25 mouse cellular contexts compared by ENCODE assay signal in the genomic region with DNA sequence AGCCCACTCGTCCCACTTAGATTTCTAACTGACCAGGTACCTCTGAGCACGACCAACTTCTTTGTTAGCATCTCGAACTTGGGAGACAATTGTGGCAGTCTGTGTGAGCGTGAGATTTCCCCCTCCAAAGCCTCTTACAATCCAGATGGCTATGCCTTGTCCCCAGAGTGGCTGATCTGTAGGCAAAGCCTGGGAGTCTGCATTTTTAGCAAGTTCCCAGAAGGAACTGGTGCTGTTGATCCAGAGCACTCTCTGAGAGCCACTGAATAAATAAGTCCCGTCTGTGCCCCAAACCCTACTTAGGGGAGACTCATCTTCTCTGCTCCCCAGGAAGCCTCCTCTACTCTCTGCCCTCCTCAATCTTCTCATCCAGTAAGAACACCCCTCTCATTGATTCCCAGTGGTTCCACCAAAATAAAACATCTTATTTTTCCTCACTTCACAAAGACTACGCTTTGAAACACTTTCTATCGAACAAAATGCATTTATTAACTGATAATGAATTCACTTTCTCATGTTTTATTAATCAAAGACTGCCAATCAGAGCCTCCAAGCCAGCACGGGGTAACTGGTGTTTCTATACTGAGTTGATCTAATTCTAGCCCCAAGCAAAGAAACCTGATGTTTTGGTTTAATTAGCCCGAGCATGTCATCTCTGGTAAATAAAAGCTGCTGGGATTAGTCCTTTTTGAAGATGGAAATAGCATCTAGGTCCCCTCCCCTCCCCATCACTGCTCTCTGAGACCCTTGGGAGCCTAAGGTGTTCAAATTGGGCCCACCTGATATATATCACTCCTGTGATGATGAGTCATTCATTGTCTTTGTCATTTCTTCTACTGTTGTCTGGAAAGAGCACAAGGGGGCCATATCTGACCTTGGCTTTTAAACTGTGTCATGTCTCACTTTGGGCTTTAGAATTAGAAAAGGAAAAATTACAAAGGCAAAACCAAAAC. TPM values are rescaled to one million over a fixed set of nuclear protein-coding genes. Genes with fewer than 3 reads are reported as not detected.
DNase-seq lines count a peak whose midpoint lies in the region; ATAC-seq and TF ChIP-seq lines count a peak whose summit lies in the region.
"Had no signal": no experiment of that assay in that cellular context is flagged by ENCODE, and none has a peak within 500 bp of the region (broad histone marks: within the 10 kb centered on the region; RNA-seq: fewer than 3 reads in every experiment).

No protein-coding gene starts in this region.

- H3K9ac ChIP-seq in forebrain, postnatal 0 days = no peak overlapping the region
- H3K9ac ChIP-seq in forebrain, embryonic 12.5 days = no peak overlapping the region
- no peak overlapping the region for H3K9ac ChIP-seq in hindbrain, embryonic 13.5 days
- no peak overlapping the region for H3K9ac ChIP-seq in midbrain, embryonic 13.5 days (replicated peaks)
- no peak overlapping the region for H3K9ac ChIP-seq in kidney, embryonic 14.5 days (ENCODE audit: low read depth, low read length)
- H3K9ac ChIP-seq: heart, embryonic 13.5 days; limb, embryonic 13.5 days; liver, embryonic 12.5 days had no signal

- no peak; the same call in 1 of the 2 replicates for ATAC-seq in forebrain, postnatal 0 days
- no peak for ATAC-seq in forebrain, embryonic 12.5 days (ENCODE audit: low FRiP score)
- peak; percentile 28; the same call in 1 of the 2 replicates for ATAC-seq in hindbrain, embryonic 13.5 days (ENCODE audit: low FRiP score)
- peak; percentile 77 for ATAC-seq in midbrain, embryonic 13.5 days
- ATAC-seq in kidney, embryonic 14.5 days (ENCODE audit: low FRiP score, low TSS enrichment) = no peak
- ATAC-seq: activated CD4-positive, CD25-positive, alpha-beta regulatory T cell, adult 4 months; inflammation-experienced regulatory T-cells, adult 6 months; liver, embryonic 12.5 days had no signal

- no peak overlapping the region for H3K4me2 ChIP-seq in forebrain, postnatal 0 days (ENCODE audit: low read depth)
- H3K4me2 ChIP-seq in forebrain, embryonic 12.5 days = no peak overlapping the region
- H3K4me2 ChIP-seq in hindbrain, embryonic 13.5 days = no peak overlapping the region
- peak overlapping the region; percentile 2; the same call in 1 of the 2 replicates for H3K4me2 ChIP-seq in midbrain, embryonic 13.5 days (replicated peaks)
- H3K4me2 ChIP-seq in kidney, embryonic 14.5 days (replicated peaks; ENCODE audit: low read depth, low read length) = no peak overlapping the region
- H3K4me2 ChIP-seq: heart, embryonic 13.5 days; limb, embryonic 13.5 days; liver, embryonic 12.5 days had no signal

- intact Hi-C loops in left cerebral cortex, postnatal 14 days (cut with DNase I) = no loop called here

- no peak for DNase-seq in forebrain, embryonic 10.5 days (ENCODE audit: extremely low spot score, low spot score)
- DNase-seq in forebrain, postnatal 0 days = no peak
- DNase-seq in cerebellum, postnatal 36 days = no peak
- DNase-seq in left cerebral cortex, postnatal 14 days (ENCODE audit: low spot score in 2 of 2) = no peak
- DNase-seq: adrenal gland, adult 8-10 months; cerebellum, adult 8-10 months; gastrocnemius, postnatal 25 days; heart, adult 2 months; kidney, adult 18-20 months; kidney, postnatal 10 days; lung, adult 18-20 months; lung, postnatal 14 days; right cerebral cortex, postnatal 14 days; spleen, adult 18-20 months; thymus, postnatal 36 days had no signal

- H3K9me3 ChIP-seq in forebrain, embryonic 10.5 days = no peaks in the 10 kb centered on the region
- no peaks in the 10 kb centered on the region for H3K9me3 ChIP-seq in forebrain, postnatal 0 days (ENCODE audit: low read length)
- no peaks in the 10 kb centered on the region for H3K9me3 ChIP-seq in forebrain, embryonic 12.5 days
- no peaks in the 10 kb centered on the region for H3K9me3 ChIP-seq in hindbrain, embryonic 13.5 days
- no peaks in the 10 kb centered on the region for H3K9me3 ChIP-seq in midbrain, embryonic 13.5 days
- H3K9me3 ChIP-seq in kidney, embryonic 14.5 days (ENCODE audit: control insufficient read depth, low read length) = no peaks in the 10 kb centered on the region
- H3K9me3 ChIP-seq: embryonic facial prominence, embryonic 10.5 days; heart, embryonic 13.5 days; limb, embryonic 13.5 days; liver, embryonic 12.5 days had no signal

- no peak overlapping the region for H3K4me3 ChIP-seq in forebrain, embryonic 10.5 days
- no peak overlapping the region for H3K4me3 ChIP-seq in forebrain, postnatal 0 days (ENCODE audit: low read depth, low read length)
- H3K4me3 ChIP-seq in forebrain, embryonic 12.5 days (replicated peaks) = no peak overlapping the region
- H3K4me3 ChIP-seq in hindbrain, embryonic 13.5 days = no peak overlapping the region
- H3K4me3 ChIP-seq in midbrain, embryonic 13.5 days (replicated peaks) = no peak overlapping the region
- H3K4me3 ChIP-seq in kidney, embryonic 14.5 days (ENCODE audit: low read length) = no peak overlapping the region
- H3K4me3 ChIP-seq: embryonic facial prominence, embryonic 10.5 days; heart, adult 2 months; heart, embryonic 13.5 days; limb, embryonic 13.5 days; liver, embryonic 12.5 days had no signal

- 63% methylated on average over 9 of the region's 9 CpGs for WGBS in forebrain, embryonic 10.5 days
- 15% methylated on average over 9 of the region's 9 CpGs for WGBS in forebrain, postnatal 0 days
- WGBS in forebrain, embryonic 12.5 days = 31% methylated on average over 9 of the region's 9 CpGs
- WGBS in hindbrain, embryonic 13.5 days = 33% methylated on average over 9 of the region's 9 CpGs
- 13% methylated on average over 9 of the region's 9 CpGs for WGBS in midbrain, embryonic 13.5 days
- WGBS in kidney, embryonic 14.5 days = 73% methylated on average over 9 of the region's 9 CpGs

- peaks cover 37% of the 10 kb centered on the region for H3K4me1 ChIP-seq in forebrain, embryonic 10.5 days
- H3K4me1 ChIP-seq in forebrain, postnatal 0 days (ENCODE audit: insufficient read depth) = 0 out of 2 replicates have a peak, but pooled peaks cover 14% of the 10 kb centered on the region
- peaks cover 28% of the 10 kb centered on the region for H3K4me1 ChIP-seq in forebrain, embryonic 12.5 days
- peaks cover 27% of the 10 kb centered on the region for H3K4me1 ChIP-seq in hindbrain, embryonic 13.5 days (replicated peaks)
- H3K4me1 ChIP-seq in midbrain, embryonic 13.5 days (replicated peaks) = peaks cover 50% of the 10 kb centered on the region
- 0 out of 2 replicates have a peak, but pooled peaks cover 4% of the 10 kb centered on the region for H3K4me1 ChIP-seq in kidney, embryonic 14.5 days (ENCODE audit: control insufficient read depth, insufficient read depth, low read length)
- H3K4me1 ChIP-seq: heart, embryonic 13.5 days; liver, embryonic 12.5 days had no signal

- peak overlapping the region; percentile 63 for H3K27ac ChIP-seq in forebrain, embryonic 10.5 days
- H3K27ac ChIP-seq in forebrain, postnatal 0 days (ENCODE audit: low read depth, low read length) = no peak overlapping the region; the same call in none of the 2 replicates
- peak overlapping the region; percentile 50; the same call in 1 of the 2 replicates for H3K27ac ChIP-seq in forebrain, embryonic 12.5 days
- H3K27ac ChIP-seq in hindbrain, embryonic 13.5 days = no peak overlapping the region
- peak overlapping the region; percentile 71 for H3K27ac ChIP-seq in midbrain, embryonic 13.5 days
- no peak overlapping the region for H3K27ac ChIP-seq in kidney, embryonic 14.5 days (ENCODE audit: low read depth, low read length)
- H3K27ac ChIP-seq: embryonic facial prominence, embryonic 10.5 days; heart, adult 2 months; heart, embryonic 13.5 days; limb, embryonic 13.5 days; liver, embryonic 12.5 days had no signal

- H3K36me3 ChIP-seq in forebrain, embryonic 10.5 days (replicated peaks) = no peaks in the 10 kb centered on the region
- no peaks in the 10 kb centered on the region for H3K36me3 ChIP-seq in forebrain, postnatal 0 days (ENCODE audit: insufficient read depth)
- no peaks in the 10 kb centered on the region for H3K36me3 ChIP-seq in forebrain, embryonic 12.5 days (replicated peaks)
- no peaks in the 10 kb centered on the region for H3K36me3 ChIP-seq in hindbrain, embryonic 13.5 days
- H3K36me3 ChIP-seq in midbrain, embryonic 13.5 days = no peaks in the 10 kb centered on the region
- H3K36me3 ChIP-seq in kidney, embryonic 14.5 days (ENCODE audit: control insufficient read depth, insufficient read depth, low read length) = no peaks in the 10 kb centered on the region
- H3K36me3 ChIP-seq: embryonic facial prominence, embryonic 10.5 days; heart, embryonic 13.5 days; limb, embryonic 13.5 days; liver, embryonic 12.5 days had no signal

- no peaks in the 10 kb centered on the region for H3K27me3 ChIP-seq in forebrain, embryonic 10.5 days (ENCODE audit: poor library complexity, severe bottlenecking)
- H3K27me3 ChIP-seq in forebrain, postnatal 0 days (ENCODE audit: insufficient read depth, low read length) = no peaks in the 10 kb centered on the region
- H3K27me3 ChIP-seq in forebrain, embryonic 12.5 days = no peaks in the 10 kb centered on the region
- no peaks in the 10 kb centered on the region for H3K27me3 ChIP-seq in hindbrain, embryonic 13.5 days
- no peaks in the 10 kb centered on the region for H3K27me3 ChIP-seq in midbrain, embryonic 13.5 days
- H3K27me3 ChIP-seq in kidney, embryonic 14.5 days (ENCODE audit: control insufficient read depth, insufficient read depth, low read length) = no peaks in the 10 kb centered on the region
- H3K27me3 ChIP-seq: limb, embryonic 13.5 days; liver, embryonic 12.5 days had no signal

- no peak for TF ChIP-seq CTCF in forebrain, postnatal 0 days (IDR thresholded peaks at IDR 0.05; ENCODE audit: low read depth)

RNA-seq across cellular contexts. Expression of a gene that starts 38.6 kb away (rescaled TPM):
- polyA plus RNA-seq in forebrain, embryonic 10.5 days (2016; fragmentation: Nextera tagmentation; extraction: Ambion mirVana) = 14.8 and 16.5 TPM in 2 replicates
- 39.4 and 56.7 TPM in 2 replicates for total RNA-seq in forebrain, postnatal 0 days (2014; rRNA removed)
- 13.2 and 21.2 TPM in 2 replicates for polyA plus RNA-seq in forebrain, postnatal 0 days (2015; fragmentation: Nextera tagmentation; extraction: Ambion mirVana)
- 36.6 and 39.9 TPM in 2 replicates for polyA plus RNA-seq in forebrain, embryonic 12.5 days (2016; fragmentation: Nextera tagmentation; extraction: Ambion mirVana)
- 37.5 and 42.3 TPM in 2 replicates for polyA plus RNA-seq in hindbrain, embryonic 13.5 days (2015; fragmentation: Nextera tagmentation; extraction: Ambion mirVana)
- 49.8 and 53.5 TPM in 2 replicates for polyA plus RNA-seq in midbrain, embryonic 13.5 days (2015; fragmentation: Nextera tagmentation; extraction: Ambion mirVana)
- 4.6 and 6.9 TPM in 2 replicates for polyA plus RNA-seq in kidney, embryonic 14.5 days (2014; fragmentation: Nextera tagmentation; extraction: Ambion mirVana)
- total RNA-seq in left cerebral cortex, postnatal 14 days (2021) = 100 to 1,000 TPM; 212 to 222 TPM

Comparison
In these comparisons a context has a peak if more than half of its experiments do, and no peak if none do; other contexts are left out.
1. H3K27ac ChIP-seq: peak in forebrain, embryonic 10.5 days (single experiment), forebrain, embryonic 12.5 days (single experiment) and midbrain, embryonic 13.5 days (single experiment); none in forebrain, postnatal 0 days (single experiment), hindbrain, embryonic 13.5 days (single experiment) and kidney, embryonic 14.5 days (single experiment).
2. ATAC-seq: peak in hindbrain, embryonic 13.5 days (single experiment) and midbrain, embryonic 13.5 days (single experiment); none in forebrain, postnatal 0 days (single experiment), forebrain, embryonic 12.5 days (single experiment) and kidney, embryonic 14.5 days (single experiment).